Mouse (Mus musculus) neural tube, embryonic 10.5 days (tissue): ENCODE measurements around the gene 2310007B03Rik.

Experiments
- DNase-seq: peaks from one replicate; pipeline ENCODE4 v3.0.0-alpha.2; 2017; ENCODE audit warnings: low spot score; ENCODE audit errors: extremely low spot score

2310007B03Rik gene

GRCm38 (mm10) chr1:93159566-93160500 lies 915 bp downstream of the 2310007B03Rik start:
- DNase-seq = no peak

GRCm38 (mm10) chr1:93158916-93159315 lies 1.8 kb downstream of the 2310007B03Rik start:
- no peak for DNase-seq

- DNase-seq = no peak
Measured at GRCm38 (mm10) chr1:93157566-93157965, 3.2 kb downstream of the 2310007B03Rik start.

GRCm38 (mm10) chr1:93150907-93151661 lies 9.7 kb downstream of the 2310007B03Rik start:
- DNase-seq = no peak

- no peak for DNase-seq
Measured at GRCm38 (mm10) chr1:93144176-93144575, 16.6 kb downstream of the 2310007B03Rik start.

GRCm38 (mm10) chr1:93142871-93143270 lies 17.9 kb downstream of the 2310007B03Rik start:
- no peak for DNase-seq

GRCm38 (mm10) chr1:93139713-93140112 lies 21.0 kb downstream of the 2310007B03Rik start:
- DNase-seq = no peak

- no peak for DNase-seq
Measured at GRCm38 (mm10) chr1:93138534-93138933, 22.2 kb downstream of the 2310007B03Rik start.

- no peak for DNase-seq
Measured at GRCm38 (mm10) chr1:93135036-93135526, 25.7 kb downstream of the 2310007B03Rik start, which contains the start of gene Agxt. Gene Agxt (plus strand): TSS chr1:93135240.

- no peak for DNase-seq
Measured at GRCm38 (mm10) chr1:93132676-93133075, 28.1 kb downstream of the 2310007B03Rik start.

- DNase-seq = no peak
Measured at GRCm38 (mm10) chr1:93130242-93130983, 30.3 kb downstream of the 2310007B03Rik start.

GRCm38 (mm10) chr1:93128710-93129349 lies 31.9 kb downstream of the 2310007B03Rik start:
- DNase-seq = peak; percentile 60

- DNase-seq = no peak
Measured at GRCm38 (mm10) chr1:93128209-93128608, 32.5 kb downstream of the 2310007B03Rik start.

GRCm38 (mm10) chr1:93125256-93125655 lies 35.5 kb downstream of the 2310007B03Rik start:
- DNase-seq = no peak

GRCm38 (mm10) chr1:93124066-93124465 lies 36.7 kb downstream of the 2310007B03Rik start:
- DNase-seq = no peak

- no peak for DNase-seq
Measured at GRCm38 (mm10) chr1:93123179-93123854, 37.4 kb downstream of the 2310007B03Rik start.

- no peak for DNase-seq
Measured at GRCm38 (mm10) chr1:93118816-93119215, 41.9 kb downstream of the 2310007B03Rik start.

GRCm38 (mm10) chr1:93115471-93115870 lies 45.3 kb downstream of the 2310007B03Rik start:
- no peak for DNase-seq

- peak; percentile 95 for DNase-seq
Measured at GRCm38 (mm10) chr1:93114713-93115463, 45.9 kb downstream of the 2310007B03Rik start.
